Mouse (Mus musculus) gastrocnemius, adult 2 months (tissue): Measurements from ENCODE around the gene Galnt10. TPM values are rescaled to one million over a fixed set of nuclear protein-coding genes. Genes with fewer than 3 reads are reported as not detected.

ENCODE experiments used
- DNase-seq: peaks from one replicate; pipeline ENCODE4 v3.0.0; 2022
- H3K27ac ChIP-seq: fragments of 200-600 bp; 2 replicates; pipeline ENCODE4 v1.8.1; 2022; ENCODE audit warnings: mild to moderate bottlenecking
- H3K4me3 ChIP-seq: fragments of 200-600 bp; 2 replicates; pipeline ENCODE4 v1.8.1; 2022; ENCODE audit warnings: mild to moderate bottlenecking, moderate library complexity
- CTCF ChIP-seq: fragments of 200-600 bp; IDR thresholded peaks from 2 replicates; pipeline ENCODE4 v1.8.1; 2022; ENCODE audit warnings: antibody characterized with exemption, mild to moderate bottlenecking, moderate library complexity
- intact Hi-C: fragments of 180-260 bp; cut with DNase I; formaldehyde crosslinking; loops from one replicate; pipeline ENCODE4 v1.15.1; 2025
- total RNA-seq, 2 experiments: library from RNA; stranded (reverse); gene quantifications; 2 replicates each; pipeline ENCODE4 v1.2.3; 2021

Galnt10 gene
- total RNA-seq, 2 experiments from 2014 or later, result 5.1 to 6.4 TPM

DNA sequence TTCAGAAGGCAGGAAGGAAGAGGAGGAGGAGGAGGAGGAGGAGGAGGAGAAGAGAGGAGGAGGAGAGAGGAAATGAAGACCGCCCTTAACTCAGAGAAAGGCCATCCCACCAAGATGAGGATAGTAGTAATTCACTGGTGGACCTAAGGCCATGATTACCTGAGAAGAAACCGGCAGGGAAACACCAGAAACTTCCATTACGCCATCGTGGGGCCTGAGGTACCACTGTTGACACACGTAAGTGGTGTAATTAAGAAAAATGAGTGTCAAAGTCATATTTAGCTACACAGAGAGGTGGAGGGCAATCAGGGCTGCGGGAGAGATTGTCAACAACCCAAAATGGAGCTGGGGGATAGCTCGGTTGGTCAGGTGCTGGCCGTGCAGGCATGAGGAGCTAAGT lies 23.0 kb downstream of the Galnt10 start:
- intact Hi-C loops, result no loop called here
- DNase-seq, result no peak
- H3K4me3 ChIP-seq, result no peak overlapping the region
- no peak for TF ChIP-seq CTCF
- H3K27ac ChIP-seq, result no peak overlapping the region

- Histone ChIP-seq H3K4me3 (no peak overlapping the region), H3K27ac (no peak overlapping the region)
- TF ChIP-seq CTCF, result no peak
- intact Hi-C loops, result no loop called here
- DNase-seq, result no peak
Observed at GRCm38 (mm10) chr11:57669522-57669921, 24.3 kb downstream of the Galnt10 start.

DNA sequence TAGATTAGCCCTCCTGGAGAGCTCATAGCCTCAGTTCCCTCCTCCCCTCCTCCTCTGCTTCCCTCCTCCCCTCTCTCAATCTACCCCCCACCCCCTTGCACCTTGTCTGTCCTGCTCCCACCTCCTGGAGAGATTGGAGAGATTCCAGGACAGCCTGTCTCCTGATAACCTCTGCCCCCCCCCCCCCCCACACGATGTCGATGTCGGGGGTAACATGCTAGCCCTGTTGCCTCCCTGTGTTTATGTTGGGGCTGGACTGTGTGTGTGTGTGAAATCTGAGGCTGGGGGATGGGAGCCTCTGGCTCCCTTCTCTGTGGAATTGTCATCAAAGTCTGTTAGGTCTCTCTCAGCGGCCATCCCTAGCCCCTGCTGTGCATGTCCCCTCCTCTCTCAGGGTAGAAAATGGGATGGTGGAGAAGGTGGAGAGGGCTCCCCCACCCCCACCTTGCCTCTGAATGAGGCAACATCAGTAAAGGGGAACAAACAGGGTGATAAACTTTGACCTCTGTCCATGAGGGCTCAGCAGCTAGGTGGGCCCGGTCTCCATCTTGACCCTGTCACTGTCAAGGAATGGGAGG lies 26.0 kb downstream of the Galnt10 start:
- no peak for TF ChIP-seq CTCF
- peak overlapping the region; percentile 40; the same call in 1 of the 2 replicates for H3K27ac ChIP-seq

DNA sequence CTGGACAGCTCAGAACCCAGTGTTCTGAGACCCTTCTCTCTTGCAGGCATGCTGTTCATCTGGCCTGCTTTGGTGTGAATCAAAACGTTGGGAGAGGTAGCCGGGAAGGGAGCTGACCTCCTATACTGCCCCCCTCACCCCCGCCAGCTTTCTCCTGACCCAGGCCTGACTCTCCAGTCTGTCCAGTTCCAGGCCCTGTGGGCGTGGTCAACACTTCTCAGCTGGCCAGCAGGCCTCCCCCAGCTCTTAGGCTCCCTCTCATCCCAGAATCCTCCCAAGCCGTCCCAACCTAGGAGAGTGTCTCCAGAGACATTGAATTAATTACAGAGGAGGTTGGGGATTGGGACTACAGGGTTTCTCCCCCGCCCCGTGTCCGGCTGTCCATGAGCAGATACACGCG lies 26.6 kb downstream of the Galnt10 start:
- intact Hi-C loops, result no loop called here

More for the DNA sequence above, 26.0 kb downstream of the Galnt10 start:
- no peak overlapping the region for H3K4me3 ChIP-seq
- intact Hi-C loops, result no loop called here
- no peak for DNase-seq

DNA sequence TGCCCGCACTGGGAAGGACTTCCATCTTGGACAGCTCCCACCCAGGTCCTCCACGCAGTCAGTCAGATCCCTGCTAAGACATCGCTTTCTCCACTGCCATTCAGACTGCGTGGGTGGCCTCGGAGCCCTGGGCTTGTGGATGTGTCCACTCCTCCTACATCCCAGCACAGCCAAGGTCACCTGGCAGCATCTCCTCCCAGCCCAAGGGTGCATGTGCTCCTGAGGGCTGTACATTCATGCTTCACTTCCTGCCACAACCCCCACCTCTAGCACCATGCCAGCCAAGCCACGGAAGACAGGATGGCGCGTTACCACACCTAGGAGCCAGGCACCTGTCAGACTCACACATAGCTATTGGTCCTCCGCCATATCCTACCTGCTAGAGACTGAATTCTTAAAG lies 27.8 kb downstream of the Galnt10 start:
- intact Hi-C loops, result no loop called here
- Histone ChIP-seq H3K4me3 (no peak overlapping the region), H3K27ac (peak overlapping the region; percentile 43; the same call in 1 of the 2 replicates)
- DNase-seq, result no peak
- TF ChIP-seq CTCF, result no peak

More for the DNA sequence above, 26.6 kb downstream of the Galnt10 start:
- Histone ChIP-seq H3K4me3 (no peak overlapping the region), H3K27ac (peak overlapping the region; percentile 40; the same call in 1 of the 2 replicates)
- TF ChIP-seq CTCF, result no peak
- no peak for DNase-seq

GRCm38 (mm10) chr11:57673977-57674687 lies 28.9 kb downstream of the Galnt10 start:
- intact Hi-C loops, result no loop called here
- peak; percentile 41 for DNase-seq
- Histone ChIP-seq H3K4me3 (peak overlapping the region; percentile 23), H3K27ac (peak overlapping the region; percentile 88)
- no peak for TF ChIP-seq CTCF

GRCm38 (mm10) chr11:57677261-57677660 lies 32.0 kb downstream of the Galnt10 start:
- no peak for TF ChIP-seq CTCF
- Histone ChIP-seq H3K4me3 (no peak overlapping the region), H3K27ac (peak overlapping the region; percentile 67)
- intact Hi-C loops, result no loop called here
- DNase-seq, result no peak

GRCm38 (mm10) chr11:57682589-57682988 lies 37.3 kb downstream of the Galnt10 start:
- peak overlapping the region; percentile 12; the same call in 1 of the 2 replicates for H3K27ac ChIP-seq
- no peak for DNase-seq
- TF ChIP-seq CTCF, result no peak
- intact Hi-C loops, result no loop called here
- H3K4me3 ChIP-seq, result no peak overlapping the region

DNA sequence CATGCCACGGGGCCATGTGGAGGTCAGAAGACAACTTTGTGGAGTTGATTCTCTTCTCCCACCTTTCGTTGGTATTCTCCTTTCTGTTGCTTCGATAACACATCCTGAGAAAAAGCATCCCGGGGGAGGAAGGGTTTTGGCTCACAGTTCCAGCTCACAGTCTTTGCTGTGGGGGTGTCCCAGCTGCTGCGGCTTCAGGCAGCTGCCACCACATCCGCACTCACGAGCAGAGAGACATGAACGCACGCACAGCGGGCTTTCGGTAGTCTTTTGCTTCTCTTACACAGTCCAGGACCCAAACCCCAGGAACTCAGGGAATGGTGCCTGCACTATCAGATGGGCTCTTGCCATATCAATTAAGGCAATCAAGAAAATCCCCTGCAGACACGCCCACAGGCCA lies 37.9 kb downstream of the Galnt10 start:
- no peak for DNase-seq
- H3K27ac ChIP-seq, result peak overlapping the region; percentile 31; the same call in 1 of the 2 replicates
- H3K4me3 ChIP-seq, result peak overlapping the region; percentile 24
- intact Hi-C loops, result no loop called here
- TF ChIP-seq CTCF, result no peak

- no peak for TF ChIP-seq CTCF
- intact Hi-C loops, result no loop called here
- DNase-seq, result peak; percentile 89
- Histone ChIP-seq H3K27ac (peak overlapping the region; percentile 71; the same call in 1 of the 2 replicates), H3K4me3 (peak overlapping the region; percentile 38)
Observed at GRCm38 (mm10) chr11:57683931-57684330, 38.7 kb downstream of the Galnt10 start.

DNA sequence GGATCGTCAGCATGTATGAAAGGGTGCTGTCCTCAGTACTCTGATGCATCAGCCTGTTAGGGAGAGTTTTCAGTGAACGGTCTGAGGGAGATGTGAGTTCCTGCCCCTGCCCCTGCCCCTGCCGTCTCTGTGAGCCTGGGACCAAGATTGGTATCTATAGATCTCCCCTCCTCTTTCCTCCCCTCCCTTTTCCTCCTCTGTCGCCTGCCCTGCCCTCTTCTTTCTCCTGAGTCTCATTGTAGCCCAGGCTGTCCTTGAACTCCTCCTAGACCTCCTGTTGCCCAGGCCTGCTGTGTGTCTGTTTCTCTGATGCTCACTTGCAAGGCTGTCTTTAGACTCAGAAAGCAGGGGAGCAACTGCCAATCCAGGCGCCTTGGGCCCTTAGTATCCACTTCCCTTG lies 39.6 kb downstream of the Galnt10 start:
- intact Hi-C loops, result loop anchor here (5.0 kb wide), 2 partner anchors 37 to 38 kb away; partner anchors contain the start of gene Galnt10
- no peak for TF ChIP-seq CTCF

DNA sequence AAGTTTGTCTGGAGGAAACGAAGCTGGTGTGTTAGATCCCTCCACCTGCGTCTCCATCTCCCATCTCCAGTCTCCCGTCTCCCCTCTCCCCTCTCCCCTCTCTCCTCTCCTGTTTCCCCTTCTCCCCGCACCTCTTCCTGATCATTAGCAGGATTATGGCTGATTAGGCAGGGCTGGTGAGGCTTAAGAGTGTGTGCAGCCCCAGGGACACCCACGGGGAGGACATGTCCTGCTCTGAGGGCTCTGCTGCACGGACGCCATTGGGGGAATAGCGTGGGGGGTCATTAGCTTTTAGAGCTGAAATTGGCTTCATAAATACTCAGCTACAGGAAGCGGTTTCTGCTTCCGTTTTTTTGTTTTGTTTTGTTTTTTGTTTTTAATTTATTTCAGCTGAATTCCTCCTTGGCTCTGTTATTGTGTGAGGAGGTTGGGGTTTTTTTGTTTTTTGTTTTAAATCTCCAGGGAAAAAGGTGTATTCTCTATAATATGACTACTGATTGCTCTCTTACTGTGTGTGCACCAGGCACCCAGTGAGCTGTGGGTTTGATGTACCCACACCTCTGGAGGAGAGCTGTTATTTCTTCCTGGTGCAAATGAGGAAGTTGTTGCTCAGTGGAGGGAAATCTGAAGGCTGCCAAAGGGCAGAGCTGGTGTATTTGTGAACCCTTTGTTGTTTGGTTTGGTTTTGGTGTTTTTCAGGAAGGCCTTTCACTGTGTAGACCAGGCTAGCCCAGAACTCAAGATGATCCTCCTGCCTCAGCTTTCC lies 40.6 kb downstream of the Galnt10 start:
- Histone ChIP-seq H3K27ac (peak overlapping the region; percentile 71), H3K4me3 (0 out of 2 replicates have a peak overlapping the region, but pooled peaks have one; percentile 11)
- TF ChIP-seq CTCF, result no peak
- no peak for DNase-seq
- intact Hi-C loops, result loop anchor here (5.0 kb wide), 2 partner anchors 36 to 39 kb away; partner anchors contain the start of gene Galnt10

More for the DNA sequence above, 39.6 kb downstream of the Galnt10 start:
- Histone ChIP-seq H3K27ac (peak overlapping the region; percentile 71; the same call in 1 of the 2 replicates), H3K4me3 (no peak overlapping the region)
- no peak for DNase-seq

GRCm38 (mm10) chr11:57686797-57687196 lies 41.6 kb downstream of the Galnt10 start:
- no peak for DNase-seq
- TF ChIP-seq CTCF, result no peak
- H3K4me3 ChIP-seq, result no peak overlapping the region
- peak overlapping the region; percentile 71 for H3K27ac ChIP-seq
- intact Hi-C loops, result loop anchor here (5.0 kb wide), 2 partner anchors 36 to 39 kb away; partner anchors contain the start of gene Galnt10
